Mouse (Mus musculus): ENCODE results near the gene Serpinb2. TPM values are rescaled to one million over a fixed set of nuclear protein-coding genes. Genes with fewer than 3 reads are reported as not detected.

Gene Serpinb2
- polyA plus RNA-seq, 1 experiment from 2014 or later, result 0.29 TPM

GRCm38 (mm10) chr1:107584932-107585331 lies 73.7 kb downstream of the Serpinb2 start:
- ATAC-seq (replicated peaks), result no peak
- WGBS, result 81% methylated on average over 3 of the region's 3 CpGs

More at GRCm38 (mm10) chr1:107584932-107585331, 73.7 kb downstream of the Serpinb2 start:
- Histone ChIP-seq H3K4me1 (peaks cover 1% of the 10 kb centered on the region; the same call in 1 of the 2 replicates), H3K9me3 (no peaks in the 10 kb centered on the region), H3K4me3 (no peak overlapping the region), H3K4me2 (replicated peaks) (no peak overlapping the region), H3K9ac (replicated peaks) (no peak overlapping the region), H3K36me3 (no peaks in the 10 kb centered on the region), H3K27me3 (no peaks in the 10 kb centered on the region), H3K27ac (replicated peaks) (no peak overlapping the region)

Other genes with a start within 250 kb of the Serpinb2 start
- not detected in 2 replicates for gene Serpinb3b, start 233.1 kb upstream of the Serpinb2 start, polyA plus RNA-seq (2015; fragmentation: Nextera tagmentation; extraction: Ambion mirVana)
- gene Serpinb3c, start 233.1 kb upstream of the Serpinb2 start, polyA plus RNA-seq (2015; fragmentation: Nextera tagmentation; extraction: Ambion mirVana), result not detected in 2 replicates
- gene Serpinb11, start 150.2 kb upstream of the Serpinb2 start, polyA plus RNA-seq (2015; fragmentation: Nextera tagmentation; extraction: Ambion mirVana), result not detected in 2 replicates
- not detected in 2 replicates for gene Serpinb7, start 111.8 kb upstream of the Serpinb2 start, polyA plus RNA-seq (2015; fragmentation: Nextera tagmentation; extraction: Ambion mirVana)
- gene Serpinb8, start 78.6 kb downstream of the Serpinb2 start, polyA plus RNA-seq (2015; fragmentation: Nextera tagmentation; extraction: Ambion mirVana), result 0.17 and 0.20 TPM in 2 replicates